Mouse (Mus musculus): ENCODE measurements around the gene Ptprs. TPM values are rescaled to one million over a fixed set of nuclear protein-coding genes. Genes with fewer than 3 reads are reported as not detected.

The Ptprs gene
- total and polyA plus RNA-seq, 2 experiments from 2014 or later: 15.7 to 136 TPM

GRCm38 (mm10) chr17:56393889-56394288, 82.4 kb downstream of the Ptprs start:
- peaks cover 89% of the 10 kb centered on the region for H3K36me3 ChIP-seq (replicated peaks; ENCODE audit: control insufficient read depth, insufficient read depth, low read length)
- no peaks in the 10 kb centered on the region for H3K27me3 ChIP-seq (ENCODE audit: control insufficient read depth, insufficient read depth, low read length)
- no peaks in the 10 kb centered on the region for H3K4me1 ChIP-seq (ENCODE audit: control insufficient read depth, insufficient read depth)
- no peak overlapping the region for H3K4me3 ChIP-seq (ENCODE audit: low read depth, low read length)
- DNase-seq (ENCODE audit: low spot score) (no peak), ATAC-seq (ENCODE audit: insufficient read depth, low read depth) (no peak)
- WGBS: 93% methylated on average over 10 of the region's 10 CpGs
- H3K4me2 ChIP-seq (ENCODE audit: low read depth, low read length): no peak overlapping the region
- no peak overlapping the region for H3K27ac ChIP-seq (ENCODE audit: low read depth)
- no peak overlapping the region for H3K9ac ChIP-seq (replicated peaks; ENCODE audit: low read depth, low read length)
- TF ChIP-seq EP300 (IDR thresholded peaks at IDR 0.05; ENCODE audit: low read depth): no peak
- no peak for TF ChIP-seq CTCF (IDR thresholded peaks at IDR 0.05; ENCODE audit: low read depth)
- no peaks in the 10 kb centered on the region for H3K9me3 ChIP-seq (replicated peaks; ENCODE audit: control insufficient read depth, low read length)

DNA sequence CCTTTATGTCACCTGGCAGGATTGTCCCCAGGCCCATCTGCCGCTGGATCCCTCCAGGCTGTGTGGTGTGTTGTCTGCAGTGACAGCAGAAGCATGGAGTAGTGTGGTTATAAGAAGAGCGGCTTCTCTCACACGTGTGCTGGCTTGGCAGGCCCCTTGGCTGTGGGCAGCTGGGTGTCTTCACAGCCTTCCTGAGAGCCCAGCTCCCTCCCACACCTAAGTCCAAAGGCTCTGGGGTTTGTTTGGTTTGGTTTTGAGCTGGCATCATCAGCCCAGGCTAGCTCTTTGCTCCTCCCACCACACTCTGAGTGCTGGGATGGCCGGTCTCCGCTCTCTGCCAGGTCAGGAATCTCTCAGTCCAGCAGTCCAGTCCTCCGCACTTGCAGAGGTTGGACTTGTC, 83.0 kb downstream of the Ptprs start:
- Histone ChIP-seq H3K4me2 (ENCODE audit: low read depth, low read length) (no peak overlapping the region), H3K36me3 (replicated peaks; ENCODE audit: control insufficient read depth, insufficient read depth, low read length) (peaks cover 91% of the 10 kb centered on the region), H3K4me3 (ENCODE audit: low read depth, low read length) (no peak overlapping the region), H3K4me1 (ENCODE audit: control insufficient read depth, insufficient read depth) (no peaks in the 10 kb centered on the region), H3K9ac (replicated peaks; ENCODE audit: low read depth, low read length) (no peak overlapping the region), H3K27me3 (ENCODE audit: control insufficient read depth, insufficient read depth, low read length) (no peaks in the 10 kb centered on the region), H3K27ac (ENCODE audit: low read depth) (no peak overlapping the region), H3K9me3 (replicated peaks; ENCODE audit: control insufficient read depth, low read length) (no peaks in the 10 kb centered on the region)
- no peak for ATAC-seq (ENCODE audit: insufficient read depth, low read depth)
- 91% methylated on average over 6 of the region's 6 CpGs for WGBS
- no peak for DNase-seq (ENCODE audit: low spot score)
- no peak for TF ChIP-seq CTCF (IDR thresholded peaks at IDR 0.05; ENCODE audit: low read depth)
- no peak for TF ChIP-seq EP300 (IDR thresholded peaks at IDR 0.05; ENCODE audit: low read depth)

GRCm38 (mm10) chr17:56387612-56388011, 88.7 kb downstream of the Ptprs start:
- peaks cover 77% of the 10 kb centered on the region for H3K36me3 ChIP-seq (replicated peaks; ENCODE audit: control insufficient read depth, insufficient read depth, low read length)
- TF ChIP-seq EP300 (IDR thresholded peaks at IDR 0.05; ENCODE audit: low read depth) (no peak), CTCF (IDR thresholded peaks at IDR 0.05; ENCODE audit: low read depth) (no peak)
- no peak overlapping the region for H3K27ac ChIP-seq (ENCODE audit: low read depth)
- H3K4me1 ChIP-seq (ENCODE audit: control insufficient read depth, insufficient read depth): no peaks in the 10 kb centered on the region
- 80% methylated on average over 6 of the region's 6 CpGs for WGBS
- H3K9ac ChIP-seq (replicated peaks; ENCODE audit: low read depth, low read length): no peak overlapping the region
- H3K27me3 ChIP-seq (ENCODE audit: control insufficient read depth, insufficient read depth, low read length): no peaks in the 10 kb centered on the region
- H3K4me3 ChIP-seq (ENCODE audit: low read depth, low read length): no peak overlapping the region
- no peak for ATAC-seq (ENCODE audit: insufficient read depth, low read depth)
- H3K9me3 ChIP-seq (replicated peaks; ENCODE audit: control insufficient read depth, low read length): no peaks in the 10 kb centered on the region
- H3K4me2 ChIP-seq (ENCODE audit: low read depth, low read length): no peak overlapping the region
- DNase-seq (ENCODE audit: low spot score): no peak

- Histone ChIP-seq H3K4me2 (ENCODE audit: low read depth, low read length) (no peak overlapping the region), H3K27me3 (ENCODE audit: control insufficient read depth, insufficient read depth, low read length) (no peaks in the 10 kb centered on the region), H3K4me1 (ENCODE audit: control insufficient read depth, insufficient read depth) (no peaks in the 10 kb centered on the region), H3K4me3 (ENCODE audit: low read depth, low read length) (no peak overlapping the region), H3K9me3 (replicated peaks; ENCODE audit: control insufficient read depth, low read length) (no peaks in the 10 kb centered on the region), H3K27ac (ENCODE audit: low read depth) (no peak overlapping the region), H3K36me3 (replicated peaks; ENCODE audit: control insufficient read depth, insufficient read depth, low read length) (peaks cover 68% of the 10 kb centered on the region), H3K9ac (replicated peaks; ENCODE audit: low read depth, low read length) (no peak overlapping the region)
- TF ChIP-seq CTCF (IDR thresholded peaks at IDR 0.05; ENCODE audit: low read depth) (no peak), EP300 (IDR thresholded peaks at IDR 0.05; ENCODE audit: low read depth) (no peak)
- 82% methylated on average over 6 of the region's 6 CpGs for WGBS
- ATAC-seq (ENCODE audit: insufficient read depth, low read depth): no peak
- DNase-seq (ENCODE audit: low spot score): no peak
Observed at GRCm38 (mm10) chr17:56384903-56385302, 91.4 kb downstream of the Ptprs start.

- Histone ChIP-seq H3K9me3 (replicated peaks; ENCODE audit: control insufficient read depth, low read length) (no peaks in the 10 kb centered on the region), H3K9ac (replicated peaks; ENCODE audit: low read depth, low read length) (no peak overlapping the region), H3K4me1 (ENCODE audit: control insufficient read depth, insufficient read depth) (no peaks in the 10 kb centered on the region), H3K4me2 (ENCODE audit: low read depth, low read length) (no peak overlapping the region), H3K27ac (ENCODE audit: low read depth) (no peak overlapping the region), H3K4me3 (ENCODE audit: low read depth, low read length) (no peak overlapping the region), H3K36me3 (replicated peaks; ENCODE audit: control insufficient read depth, insufficient read depth, low read length) (peaks cover 68% of the 10 kb centered on the region), H3K27me3 (ENCODE audit: control insufficient read depth, insufficient read depth, low read length) (no peaks in the 10 kb centered on the region)
- TF ChIP-seq CTCF (IDR thresholded peaks at IDR 0.05; ENCODE audit: low read depth): no peak
- DNase-seq (ENCODE audit: low spot score) (no peak), ATAC-seq (ENCODE audit: insufficient read depth, low read depth) (no peak)
- 85% methylated on average over 8 of the region's 8 CpGs for WGBS
Observed at GRCm38 (mm10) chr17:56382997-56383396, 93.3 kb downstream of the Ptprs start.

- Histone ChIP-seq H3K27me3 (ENCODE audit: control insufficient read depth, insufficient read depth, low read length) (no peaks in the 10 kb centered on the region), H3K36me3 (replicated peaks; ENCODE audit: control insufficient read depth, insufficient read depth, low read length) (peaks cover 68% of the 10 kb centered on the region), H3K4me1 (ENCODE audit: control insufficient read depth, insufficient read depth) (no peaks in the 10 kb centered on the region), H3K9me3 (replicated peaks; ENCODE audit: control insufficient read depth, low read length) (no peaks in the 10 kb centered on the region), H3K4me2 (ENCODE audit: low read depth, low read length) (no peak overlapping the region), H3K27ac (ENCODE audit: low read depth) (no peak overlapping the region), H3K4me3 (ENCODE audit: low read depth, low read length) (no peak overlapping the region), H3K9ac (replicated peaks; ENCODE audit: low read depth, low read length) (no peak overlapping the region)
- 93% methylated on average over 5 of the region's 5 CpGs for WGBS
- ATAC-seq (ENCODE audit: insufficient read depth, low read depth) (no peak), DNase-seq (ENCODE audit: low spot score) (no peak)
- TF ChIP-seq CTCF (IDR thresholded peaks at IDR 0.05; ENCODE audit: low read depth) (no peak), EP300 (IDR thresholded peaks at IDR 0.05; ENCODE audit: low read depth) (no peak)
Observed at GRCm38 (mm10) chr17:56381183-56381582, 95.1 kb downstream of the Ptprs start.

Measured in heart, postnatal 0 days (tissue).